9 mouse cellular contexts compared by ENCODE assay signal in genomic region chr1:55874143-55874867, GRCm38 (mm10).
DNase-seq lines count a peak whose midpoint lies in the region; ATAC-seq and TF ChIP-seq lines count a peak whose summit lies in the region.
"Had no signal": no experiment of that assay in that cellular context is flagged by ENCODE, and none has a peak within 500 bp of the region (broad histone marks: within the 10 kb centered on the region; RNA-seq: fewer than 3 reads in every experiment).

No protein-coding gene starts in this region.

- TF ChIP-seq POLR2A in limb, embryonic 14.5 days (IDR thresholded peaks at IDR 0.05; ENCODE audit: borderline replicate concordance, extremely low read depth, insufficient read depth, insufficient read length) = no peak

- peak; percentile 67; the same call in 1 of the 2 replicates for ATAC-seq in limb, embryonic 14.5 days (ENCODE audit: low FRiP score, low read depth)
- no peak for ATAC-seq in stomach, postnatal 0 days (ENCODE audit: low FRiP score, low TSS enrichment)

- no peak for TF ChIP-seq EP300 in stomach, postnatal 0 days (optimal IDR thresholded peaks at IDR 0.05)

- H3K36me3 ChIP-seq in limb, embryonic 14.5 days (ENCODE audit: control insufficient read depth, insufficient read depth, low read length) = no peaks in the 10 kb centered on the region
- H3K36me3 ChIP-seq in stomach, postnatal 0 days (ENCODE audit: control insufficient read depth, insufficient read depth, low read length) = no peaks in the 10 kb centered on the region

- H3K27me3 ChIP-seq in limb, embryonic 14.5 days (ENCODE audit: control insufficient read depth, insufficient read depth, low read length) = no peaks in the 10 kb centered on the region
- H3K27me3 ChIP-seq in stomach, postnatal 0 days (ENCODE audit: control insufficient read depth, insufficient read depth, low read length) = no peaks in the 10 kb centered on the region

- TF ChIP-seq CTCF in stomach, postnatal 0 days (IDR thresholded peaks at IDR 0.05; ENCODE audit: low read depth) = peak; percentile 97

- WGBS in limb, embryonic 14.5 days = 19% methylated on average over 7 of the region's 7 CpGs
- 11% methylated on average over 7 of the region's 7 CpGs for WGBS in stomach, postnatal 0 days

- no peak overlapping the region for H3K9ac ChIP-seq in limb, embryonic 14.5 days (ENCODE audit: low read depth, low read length, severe bottlenecking)
- no peak overlapping the region for H3K9ac ChIP-seq in stomach, postnatal 0 days (ENCODE audit: low read length)

- H3K27ac ChIP-seq in limb, embryonic 14.5 days (replicated peaks; ENCODE audit: low read depth, low read length) = no peak overlapping the region
- no peak overlapping the region for H3K27ac ChIP-seq in stomach, postnatal 0 days (replicated peaks)

- no peaks in the 10 kb centered on the region for H3K9me3 ChIP-seq in limb, embryonic 14.5 days (ENCODE audit: control insufficient read depth, low read length)
- no peaks in the 10 kb centered on the region for H3K9me3 ChIP-seq in stomach, postnatal 0 days (ENCODE audit: control insufficient read depth, low read length)

- H3K4me3 ChIP-seq in limb, embryonic 14.5 days (replicated peaks; ENCODE audit: low read length) = no peak overlapping the region
- no peak overlapping the region for H3K4me3 ChIP-seq in stomach, postnatal 0 days (ENCODE audit: low read depth, low read length)
- H3K4me3 ChIP-seq: erythroblast, embryonic 14.5 days had no signal

- H3K4me1 ChIP-seq in limb, embryonic 14.5 days (ENCODE audit: control insufficient read depth, insufficient read depth, low read length) = no peaks in the 10 kb centered on the region
- H3K4me1 ChIP-seq in stomach, postnatal 0 days (replicated peaks; ENCODE audit: control insufficient read depth, insufficient read depth) = no peaks in the 10 kb centered on the region

- no peak overlapping the region for H3K4me2 ChIP-seq in limb, embryonic 14.5 days (replicated peaks; ENCODE audit: low read depth, low read length, severe bottlenecking)
- no peak overlapping the region for H3K4me2 ChIP-seq in stomach, postnatal 0 days (replicated peaks; ENCODE audit: low read depth)

- peak; percentile 67 for DNase-seq in 416B (ENCODE audit: low read depth)
- DNase-seq in WW6 (ENCODE audit: low read depth, low spot score) = peak; percentile 48
- DNase-seq in cerebellum, postnatal 36 days = peak; percentile 58 to 67
- DNase-seq in gastrocnemius, adult 8-10 months (ENCODE audit: low spot score in 2 of 2) = peak; percentile 21 to 35
- DNase-seq in kidney, adult 8-10 months = peak; percentile 43 to 70
- DNase-seq in limb, embryonic 14.5 days (ENCODE audit: low spot score) = peak; percentile 89
- DNase-seq in natural killer cell, adult 2 months (ENCODE audit: low spot score in 2 of 2) = peak; percentile 6 to 43
- DNase-seq in stomach, postnatal 0 days (ENCODE audit: low spot score) = peak; percentile 71

Comparison
In these comparisons a context has a peak if more than half of its experiments do, and no peak if none do; other contexts are left out.
1. DNase-seq: peak in every context shown above with its lines; median percentile 89 in limb, embryonic 14.5 days; 71 in stomach, postnatal 0 days; 67 in 416B; 62 in cerebellum, postnatal 36 days; 56 in kidney, adult 8-10 months; 48 in WW6; 28 in gastrocnemius, adult 8-10 months; 24 in natural killer cell, adult 2 months.